Mouse (Mus musculus) midbrain, embryonic 14.5 days (tissue): ENCODE data around the gene Donson. TPM values are rescaled to one million over a fixed set of nuclear protein-coding genes. Genes with fewer than 3 reads are reported as not detected.
A peak's percentile ranks its signal among the peaks of the same experiment; 100 is the strongest.

Experiments
- ATAC-seq: fragments of 200-750 bp; cut with Nextera tagmentation; 2 replicates; pipeline ENCODE4 v1.8.0; 2017; ENCODE audit warnings: moderate number of reproducible peaks, moderate library complexity; ENCODE audit not compliant: low FRiP score, low TSS enrichment
- DNase-seq: peaks from one replicate; pipeline ENCODE4 v3.0.0-alpha.2; 2015
- H3K27ac ChIP-seq: fragments of 300-500 bp; sonication (generic); replicated peaks from 2 replicates; pipeline ENCODE4 v1.5.1; 2014; ENCODE audit warnings: mild to moderate bottlenecking, low read depth, low read length, moderate library complexity
- H3K27me3 ChIP-seq: fragments of 300-500 bp; sonication (generic); 2 replicates; pipeline ENCODE4 v1.6.1; 2014; ENCODE audit warnings: low read length, control low read depth, mixed read lengths; ENCODE audit not compliant: control insufficient read depth, insufficient read depth
- H3K36me3 ChIP-seq: fragments of 300-500 bp; sonication (generic); 2 replicates; pipeline ENCODE4 v1.6.1; 2014; ENCODE audit warnings: low read length, control low read depth; ENCODE audit not compliant: control insufficient read depth, insufficient read depth
- H3K4me1 ChIP-seq: fragments of 300-500 bp; sonication (generic); 2 replicates; pipeline ENCODE4 v1.6.1; 2014; ENCODE audit warnings: mild to moderate bottlenecking, antibody characterized with exemption, low read length, control low read depth; ENCODE audit not compliant: control insufficient read depth, insufficient read depth
- H3K4me2 ChIP-seq: fragments of 300-500 bp; sonication (generic); 2 replicates; pipeline ENCODE4 v1.6.1; 2014; ENCODE audit warnings: mild to moderate bottlenecking, low read length, moderate library complexity
- H3K4me3 ChIP-seq: fragments of 300-500 bp; sonication (generic); replicated peaks from 2 replicates; pipeline ENCODE4 v1.5.1; 2014; ENCODE audit warnings: low read depth, low read length
- H3K9ac ChIP-seq: fragments of 300-500 bp; sonication (generic); replicated peaks from 2 replicates; pipeline ENCODE4 v1.6.1; 2014; ENCODE audit warnings: mild to moderate bottlenecking, low read length, moderate library complexity
- H3K9me3 ChIP-seq: fragments of 300-500 bp; sonication (generic); 2 replicates; pipeline ENCODE4 v1.6.1; 2016; ENCODE audit warnings: low read length, control low read depth, mixed read lengths; ENCODE audit not compliant: control insufficient read depth
- WGBS: fragments of 180-500 bp; shearing (Covaris S2); extraction: QIAGEN DNeasy Blood & Tissue Kit; methylation state at CpG from one replicate; pipeline ENCODE4 v1.1.7; 2014; 5-methylcytosine and 5-hydroxymethylcytosine counted together
- polyA plus RNA-seq: library from polyadenylated mRNA; unstranded; fragments of >200 nt; fragmentation: Nextera tagmentation; extraction: Ambion mirVana; gene quantifications from 2 replicates; pipeline ENCODE4 v1.2.1, GENCODE M21; 2014

The Donson gene
- polyA plus RNA-seq, 1 experiment from 2014 or later: 24.7 TPM

- Histone ChIP-seq H3K9me3 (no peaks in the 10 kb centered on the region), H3K4me1 (peaks cover 36% of the 10 kb centered on the region), H3K36me3 (peaks cover 7% of the 10 kb centered on the region; the same call in 1 of the 2 replicates), H3K4me3 (peak within 1 kb of the TSS; percentile 92), H3K27ac (peak within 1 kb of the TSS; percentile 92), H3K27me3 (no peaks in the 10 kb centered on the region), H3K9ac (peak within 1 kb of the TSS; percentile 93), H3K4me2 (peak within 1 kb of the TSS; percentile 72)
- 1% methylated on average over 46 of the region's 46 CpGs for WGBS
- peak; percentile 99 for DNase-seq
- ATAC-seq: peak; percentile 94
Measured at GRCm38 (mm10) chr16:91728123-91729065, 39.8 kb upstream of the Donson start, which contains the start of gene Cryzl1. TSS of gene Cryzl1 (minus strand) at chr16:91728975.

GRCm38 (mm10) chr16:91727433-91727832, 38.9 kb upstream of the Donson start:
- Histone ChIP-seq H3K4me2 (peak overlapping the region; percentile 69), H3K9me3 (no peaks in the 10 kb centered on the region), H3K36me3 (peaks cover 8% of the 10 kb centered on the region; the same call in 1 of the 2 replicates), H3K4me3 (peak overlapping the region; percentile 92), H3K27ac (no peak overlapping the region), H3K4me1 (peaks cover 33% of the 10 kb centered on the region), H3K9ac (peak overlapping the region; percentile 70; the same call in 1 of the 2 replicates), H3K27me3 (no peaks in the 10 kb centered on the region)
- WGBS: 87% methylated on average over 15 of the region's 15 CpGs
- ATAC-seq: no peak
- DNase-seq: no peak

DNA sequence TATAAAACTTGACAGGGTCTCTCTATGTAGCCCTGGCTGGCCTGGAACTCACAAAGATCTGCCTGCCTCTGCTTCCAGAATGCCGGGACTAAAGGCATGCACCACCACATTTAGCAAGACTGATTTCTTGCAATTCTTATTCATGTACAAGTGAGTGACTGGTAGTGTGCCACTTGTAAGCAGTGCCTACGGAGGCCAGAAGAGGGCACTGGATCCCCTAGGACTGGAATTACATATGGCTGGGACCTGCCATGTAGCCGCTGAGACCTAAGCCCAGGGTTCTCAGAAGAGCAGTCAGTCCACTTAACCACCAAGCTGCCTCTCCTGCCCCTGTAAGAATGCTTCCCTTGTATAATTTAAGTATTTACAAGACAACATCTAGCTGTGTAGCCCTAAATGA, 35.7 kb upstream of the Donson start:
- 45% methylated on average over 3 of the region's 3 CpGs for WGBS

DNA sequence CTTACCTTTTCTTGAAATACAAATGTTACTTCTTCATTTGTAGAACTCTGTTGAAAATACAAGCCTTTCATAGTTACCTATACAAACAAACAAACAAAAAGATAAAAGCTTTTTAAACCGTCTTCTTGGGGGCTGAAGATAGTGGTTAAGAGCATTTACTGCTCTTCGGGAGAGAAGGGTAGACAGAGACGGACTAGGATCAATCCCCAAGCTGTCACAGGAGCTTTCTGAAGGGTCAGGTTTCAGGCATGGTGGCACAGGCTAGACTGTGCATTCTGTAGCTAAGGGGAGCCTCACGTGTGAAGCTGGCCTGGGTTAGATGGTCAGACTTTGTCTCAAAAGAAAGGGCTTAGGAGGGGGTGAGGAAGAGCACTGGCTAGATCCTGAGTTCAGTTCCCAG, 28.8 kb upstream of the Donson start:
- no peak overlapping the region for H3K4me2 ChIP-seq
- DNase-seq: no peak
- no peaks in the 10 kb centered on the region for H3K9me3 ChIP-seq
- peaks cover 51% of the 10 kb centered on the region for H3K36me3 ChIP-seq
- no peaks in the 10 kb centered on the region for H3K27me3 ChIP-seq
- 89% methylated on average over 4 of the region's 4 CpGs for whole genome bisulfite sequencing
- H3K9ac ChIP-seq: no peak overlapping the region
- H3K4me3 ChIP-seq: no peak overlapping the region
- H3K27ac ChIP-seq: no peak overlapping the region
- H3K4me1 ChIP-seq: 0 out of 2 replicates have a peak, but pooled peaks cover under 1% of the 10 kb centered on the region
- ATAC-seq: no peak

More for the DNA sequence above, 35.7 kb upstream of the Donson start:
- no peaks in the 10 kb centered on the region for H3K9me3 ChIP-seq
- H3K27ac ChIP-seq: no peak overlapping the region
- DNase-seq: peak; percentile 60
- no peak for ATAC-seq
- H3K4me3 ChIP-seq: no peak overlapping the region
- H3K27me3 ChIP-seq: no peaks in the 10 kb centered on the region
- H3K4me1 ChIP-seq: peaks cover 18% of the 10 kb centered on the region
- no peak overlapping the region for H3K4me2 ChIP-seq
- no peak overlapping the region for H3K9ac ChIP-seq
- peaks cover 24% of the 10 kb centered on the region for H3K36me3 ChIP-seq

- no peaks in the 10 kb centered on the region for H3K27me3 ChIP-seq
- H3K4me3 ChIP-seq: no peak overlapping the region
- DNase-seq (no peak), ATAC-seq (no peak)
- WGBS: 79% methylated on average over 11 of the region's 11 CpGs
- no peak overlapping the region for H3K4me2 ChIP-seq
- no peaks in the 10 kb centered on the region for H3K9me3 ChIP-seq
- peaks cover 53% of the 10 kb centered on the region for H3K36me3 ChIP-seq
- H3K9ac ChIP-seq: no peak overlapping the region
- no peaks in the 10 kb centered on the region for H3K4me1 ChIP-seq
- no peak overlapping the region for H3K27ac ChIP-seq
Measured at GRCm38 (mm10) chr16:91716927-91717349, 28.4 kb upstream of the Donson start.

GRCm38 (mm10) chr16:91710241-91710640, 21.7 kb upstream of the Donson start:
- no peaks in the 10 kb centered on the region for H3K27me3 ChIP-seq
- no peaks in the 10 kb centered on the region for H3K9me3 ChIP-seq
- WGBS: 95% methylated on average over 7 of the region's 7 CpGs
- H3K36me3 ChIP-seq: peaks cover 71% of the 10 kb centered on the region
- DNase-seq: no peak
- no peak overlapping the region for H3K27ac ChIP-seq
- no peak for ATAC-seq
- H3K4me1 ChIP-seq: no peaks in the 10 kb centered on the region
- H3K4me3 ChIP-seq: no peak overlapping the region
- H3K9ac ChIP-seq: no peak overlapping the region
- H3K4me2 ChIP-seq: no peak overlapping the region

GRCm38 (mm10) chr16:91704603-91705340, 16.2 kb upstream of the Donson start:
- Histone ChIP-seq H3K27me3 (no peaks in the 10 kb centered on the region), H3K4me3 (no peak overlapping the region), H3K4me1 (no peaks in the 10 kb centered on the region), H3K27ac (no peak overlapping the region), H3K4me2 (no peak overlapping the region), H3K9me3 (no peaks in the 10 kb centered on the region), H3K9ac (no peak overlapping the region), H3K36me3 (peaks cover 58% of the 10 kb centered on the region)
- WGBS: 89% methylated on average over 14 of the region's 14 CpGs
- ATAC-seq: no peak
- peak; percentile 48 for DNase-seq

- 55% methylated on average over 3 of the region's 3 CpGs for WGBS
- H3K9ac ChIP-seq: no peak overlapping the region
- H3K9me3 ChIP-seq: no peaks in the 10 kb centered on the region
- ATAC-seq: no peak
- no peak overlapping the region for H3K4me2 ChIP-seq
- H3K4me1 ChIP-seq: no peaks in the 10 kb centered on the region
- no peaks in the 10 kb centered on the region for H3K27me3 ChIP-seq
- no peak for DNase-seq
- no peak overlapping the region for H3K27ac ChIP-seq
- peaks cover 62% of the 10 kb centered on the region for H3K36me3 ChIP-seq
- H3K4me3 ChIP-seq: no peak overlapping the region
Measured at GRCm38 (mm10) chr16:91702771-91703188, 14.2 kb upstream of the Donson start.
